Mouse (Mus musculus) hindbrain, postnatal 0 days (tissue): Measurements from ENCODE around the gene Vmn2r113. TPM values are rescaled to one million over a fixed set of nuclear protein-coding genes. Genes with fewer than 3 reads are reported as not detected.
"Not testable (repeated sequence)": the region's sequence is repeated elsewhere in the genome, so short reads cannot be mapped to it uniquely, and the experiment has no call there.

Source experiments
- ATAC-seq: fragments of 200-750 bp; cut with Nextera tagmentation; 2 replicates; pipeline ENCODE4 v1.8.0; 2017; ENCODE audit warnings: mild to moderate bottlenecking, moderate TSS enrichment, moderate library complexity
- DNase-seq: peaks from one replicate; pipeline ENCODE4 v3.0.0-alpha.2; 2015; ENCODE audit warnings: low spot score
- H3K27ac ChIP-seq: fragments of 300-500 bp; sonication (generic); 2 replicates; pipeline ENCODE4 v1.5.1; 2014; ENCODE audit warnings: mild to moderate bottlenecking
- H3K27me3 ChIP-seq: fragments of 300-500 bp; sonication (generic); 2 replicates; pipeline ENCODE4 v1.6.1; 2014; ENCODE audit warnings: low read length, mixed read lengths; ENCODE audit not compliant: insufficient read depth
- H3K36me3 ChIP-seq: fragments of 300-500 bp; sonication (generic); 2 replicates; pipeline ENCODE4 v1.6.1; 2014; ENCODE audit warnings: low read length, mixed read lengths; ENCODE audit not compliant: insufficient read depth
- H3K4me1 ChIP-seq: fragments of 300-500 bp; sonication (generic); 2 replicates; pipeline ENCODE4 v1.6.1; 2014; ENCODE audit warnings: antibody characterized with exemption, low read length, mixed read lengths; ENCODE audit not compliant: insufficient read depth
- H3K4me2 ChIP-seq: fragments of 300-500 bp; sonication (generic); 2 replicates; pipeline ENCODE4 v1.6.1; 2014; ENCODE audit warnings: low read depth, mild to moderate bottlenecking, low read length, moderate library complexity, mixed read lengths
- H3K4me3 ChIP-seq: fragments of 300-500 bp; sonication (generic); 2 replicates; pipeline ENCODE4 v1.5.1; 2014; ENCODE audit warnings: low read length
- H3K9ac ChIP-seq: fragments of 300-500 bp; sonication (generic); replicated peaks from 2 replicates; pipeline ENCODE4 v1.6.1; 2014; ENCODE audit warnings: mild to moderate bottlenecking, low read length, moderate library complexity, mixed read lengths
- H3K9me3 ChIP-seq: fragments of 300-500 bp; sonication (generic); 2 replicates; pipeline ENCODE4 v1.6.1; 2016; ENCODE audit warnings: low read length, mixed read lengths
- whole genome bisulfite sequencing: fragments of 180-500 bp; shearing (Covaris S2); extraction: QIAGEN DNeasy Blood & Tissue Kit; methylation state at CpG from one replicate; pipeline ENCODE4 v1.1.7; 2014; 5-methylcytosine and 5-hydroxymethylcytosine counted together
- polyA plus RNA-seq: library from polyadenylated mRNA; unstranded; fragments of >200 nt; fragmentation: Nextera tagmentation; extraction: Ambion mirVana; gene quantifications from 2 replicates; pipeline ENCODE4 v1.2.1, GENCODE M21; 2015
- total RNA-seq: library from RNA; depleted of rRNA; stranded (reverse); fragments of >200 nt; gene quantifications from 2 replicates; pipeline ENCODE4 v1.2.3, GENCODE M21; 2014; rRNA removed

The Vmn2r113 gene
- total RNA-seq: not detected in 2 replicates
- polyA plus RNA-seq: not detected in 2 replicates

GRCm38 (mm10) chr17:22942684-22943083 lies at the start of gene Vmn2r113:
Gene Vmn2r113 (plus strand): TSS chr17:22942984.
- DNase-seq, H3K9ac ChIP-seq, H3K4me2 ChIP-seq, ATAC-seq, H3K4me1 ChIP-seq, H3K27me3 ChIP-seq, H3K27ac ChIP-seq, H3K36me3 ChIP-seq, H3K9me3 ChIP-seq, H3K4me3 ChIP-seq: not testable (repeated sequence)
- WGBS: no CpG with 5 or more reads among the region's 4 CpGs

Other genes with a start within 250 kb of the Vmn2r113 start
- 11.6 and 16.6 TPM in 2 replicates for gene Zfp945, start 75.8 kb upstream of the Vmn2r113 start, total RNA-seq
- gene Zfp945, start 75.8 kb upstream of the Vmn2r113 start, polyA plus RNA-seq: 17.0 and 17.1 TPM in 2 replicates
- not detected in 2 replicates for gene Vmn2r-ps130, start 118.2 kb downstream of the Vmn2r113 start, total RNA-seq
- gene Vmn2r-ps130, start 118.2 kb downstream of the Vmn2r113 start, polyA plus RNA-seq: not detected in 2 replicates